Mouse (Mus musculus) hindbrain, postnatal 0 days (tissue): ENCODE data around the gene Ntng2. TPM values are rescaled to one million over a fixed set of nuclear protein-coding genes. Genes with fewer than 3 reads are reported as not detected.
A peak's percentile ranks its signal among the peaks of the same experiment; 100 is the strongest.

Experiments used
- ATAC-seq: fragments of 200-750 bp; cut with Nextera tagmentation; 2 replicates; pipeline ENCODE4 v1.8.0; 2017; ENCODE audit warnings: mild to moderate bottlenecking, moderate TSS enrichment, moderate library complexity
- DNase-seq: peaks from one replicate; pipeline ENCODE4 v3.0.0-alpha.2; 2015; ENCODE audit warnings: low spot score
- H3K27ac ChIP-seq: fragments of 300-500 bp; sonication (generic); 2 replicates; pipeline ENCODE4 v1.5.1; 2014; ENCODE audit warnings: mild to moderate bottlenecking
- H3K27me3 ChIP-seq: fragments of 300-500 bp; sonication (generic); 2 replicates; pipeline ENCODE4 v1.6.1; 2014; ENCODE audit warnings: low read length, mixed read lengths; ENCODE audit not compliant: insufficient read depth
- H3K36me3 ChIP-seq: fragments of 300-500 bp; sonication (generic); 2 replicates; pipeline ENCODE4 v1.6.1; 2014; ENCODE audit warnings: low read length, mixed read lengths; ENCODE audit not compliant: insufficient read depth
- H3K4me1 ChIP-seq: fragments of 300-500 bp; sonication (generic); 2 replicates; pipeline ENCODE4 v1.6.1; 2014; ENCODE audit warnings: antibody characterized with exemption, low read length, mixed read lengths; ENCODE audit not compliant: insufficient read depth
- H3K4me2 ChIP-seq: fragments of 300-500 bp; sonication (generic); 2 replicates; pipeline ENCODE4 v1.6.1; 2014; ENCODE audit warnings: low read depth, mild to moderate bottlenecking, low read length, moderate library complexity, mixed read lengths
- H3K4me3 ChIP-seq: fragments of 300-500 bp; sonication (generic); 2 replicates; pipeline ENCODE4 v1.5.1; 2014; ENCODE audit warnings: low read length
- H3K9ac ChIP-seq: fragments of 300-500 bp; sonication (generic); replicated peaks from 2 replicates; pipeline ENCODE4 v1.6.1; 2014; ENCODE audit warnings: mild to moderate bottlenecking, low read length, moderate library complexity, mixed read lengths
- H3K9me3 ChIP-seq: fragments of 300-500 bp; sonication (generic); 2 replicates; pipeline ENCODE4 v1.6.1; 2016; ENCODE audit warnings: low read length, mixed read lengths
- CTCF ChIP-seq: IDR thresholded peaks from 2 replicates; pipeline ENCODE4 v1.5.1; 2016; ENCODE audit warnings: antibody characterized with exemption, control low read depth, low read depth
- WGBS: fragments of 180-500 bp; shearing (Covaris S2); extraction: QIAGEN DNeasy Blood & Tissue Kit; methylation state at CpG from one replicate; pipeline ENCODE4 v1.1.7; 2014; 5-methylcytosine and 5-hydroxymethylcytosine counted together
- polyA plus RNA-seq: library from polyadenylated mRNA; unstranded; fragments of >200 nt; fragmentation: Nextera tagmentation; extraction: Ambion mirVana; gene quantifications from 2 replicates; pipeline ENCODE4 v1.2.1, GENCODE M21; 2015
- total RNA-seq: library from RNA; depleted of rRNA; stranded (reverse); fragments of >200 nt; gene quantifications from 2 replicates; pipeline ENCODE4 v1.2.3, GENCODE M21; 2014

Ntng2 gene
- total and polyA plus RNA-seq, 2 experiments from 2014 or later: 4.6 to 34.5 TPM

- no peaks in the 10 kb centered on the region for H3K27me3 ChIP-seq
- ATAC-seq (0 out of 2 replicates have a peak, but pooled peaks have one; percentile 22), DNase-seq (peak; percentile 73)
- H3K4me2 ChIP-seq: no peak overlapping the region
- no peak overlapping the region for H3K4me3 ChIP-seq
- WGBS: 16% methylated on average over 4 of the region's 4 CpGs
- 0 out of 2 replicates have a peak overlapping the region, but pooled peaks have one; percentile 13 for H3K9ac ChIP-seq
- peak; percentile 43 for TF ChIP-seq CTCF
- no peaks in the 10 kb centered on the region for H3K36me3 ChIP-seq
- H3K4me1 ChIP-seq: peaks cover 18% of the 10 kb centered on the region
- H3K9me3 ChIP-seq: no peaks in the 10 kb centered on the region
- peak overlapping the region; percentile 28; the same call in 1 of the 2 replicates for H3K27ac ChIP-seq
Observed at GRCm38 (mm10) chr2:29266810-29267209, 14.0 kb upstream of the Ntng2 start.

- H3K4me2 ChIP-seq: no peak overlapping the region
- H3K27ac ChIP-seq: no peak overlapping the region
- TF ChIP-seq CTCF: peak; percentile 75
- DNase-seq: peak; percentile 76
- H3K36me3 ChIP-seq: no peaks in the 10 kb centered on the region
- WGBS: 21% methylated on average over 6 of the region's 6 CpGs
- H3K4me3 ChIP-seq: no peak overlapping the region
- H3K9ac ChIP-seq: no peak overlapping the region
- H3K4me1 ChIP-seq: peaks cover 10% of the 10 kb centered on the region; the same call in 1 of the 2 replicates
- no peaks in the 10 kb centered on the region for H3K9me3 ChIP-seq
- no peaks in the 10 kb centered on the region for H3K27me3 ChIP-seq
- ATAC-seq: peak; percentile 72
Observed at GRCm38 (mm10) chr2:29262436-29262915, 9.7 kb upstream of the Ntng2 start.

GRCm38 (mm10) chr2:29261126-29261525, 8.3 kb upstream of the Ntng2 start:
- Histone ChIP-seq H3K27me3 (no peaks in the 10 kb centered on the region), H3K9me3 (no peaks in the 10 kb centered on the region), H3K4me1 (no peaks in the 10 kb centered on the region; the same call in 1 of the 2 replicates), H3K4me2 (no peak overlapping the region), H3K9ac (no peak overlapping the region), H3K27ac (no peak overlapping the region), H3K4me3 (no peak overlapping the region), H3K36me3 (no peaks in the 10 kb centered on the region)
- no peak for DNase-seq
- 76% methylated on average over 6 of the region's 6 CpGs for WGBS
- ATAC-seq: no peak
- TF ChIP-seq CTCF: no peak

GRCm38 (mm10) chr2:29253205-29253865, 530 bp upstream of the Ntng2 start:
- ATAC-seq (peak; percentile 71), DNase-seq (peak; percentile 60)
- H3K27ac ChIP-seq: peak overlapping the region; percentile 45
- peak overlapping the region; percentile 66 for H3K4me3 ChIP-seq
- peaks cover 22% of the 10 kb centered on the region for H3K4me1 ChIP-seq
- H3K27me3 ChIP-seq: peaks cover 5% of the 10 kb centered on the region; the same call in 1 of the 2 replicates
- H3K9ac ChIP-seq: peak overlapping the region; percentile 60
- WGBS: 3% methylated on average over 19 of the region's 22 CpGs
- H3K36me3 ChIP-seq: no peaks in the 10 kb centered on the region
- TF ChIP-seq CTCF: peak; percentile 49
- H3K9me3 ChIP-seq: no peaks in the 10 kb centered on the region
- peak overlapping the region; percentile 100 for H3K4me2 ChIP-seq

- Histone ChIP-seq H3K36me3 (no peaks in the 10 kb centered on the region), H3K4me1 (peaks cover 22% of the 10 kb centered on the region), H3K4me3 (peak overlapping the region; percentile 66), H3K4me2 (peak overlapping the region; percentile 100), H3K9me3 (no peaks in the 10 kb centered on the region), H3K9ac (peak overlapping the region; percentile 60), H3K27ac (peak overlapping the region; percentile 45; the same call in 1 of the 2 replicates), H3K27me3 (peaks cover 5% of the 10 kb centered on the region; the same call in 1 of the 2 replicates)
- WGBS: 1% methylated on average over 46 of the region's 49 CpGs
- ATAC-seq (peak; percentile 53), DNase-seq (peak; percentile 49)
- TF ChIP-seq CTCF: no peak
Observed at GRCm38 (mm10) chr2:29252059-29252598, 676 bp downstream of the Ntng2 start.

GRCm38 (mm10) chr2:29251095-29252058, 1.4 kb downstream of the Ntng2 start:
- H3K4me3 ChIP-seq: peak overlapping the region; percentile 66
- H3K4me1 ChIP-seq: peaks cover 25% of the 10 kb centered on the region
- peak overlapping the region; percentile 45; the same call in 1 of the 2 replicates for H3K27ac ChIP-seq
- H3K4me2 ChIP-seq: peak overlapping the region; percentile 100
- no peaks in the 10 kb centered on the region for H3K9me3 ChIP-seq
- no peak for TF ChIP-seq CTCF
- no peak for ATAC-seq
- H3K27me3 ChIP-seq: peaks cover 5% of the 10 kb centered on the region; the same call in 1 of the 2 replicates
- under 1% methylated on average over 61 of the region's 61 CpGs for WGBS
- H3K9ac ChIP-seq: peak overlapping the region; percentile 60
- no peaks in the 10 kb centered on the region for H3K36me3 ChIP-seq
- no peak for DNase-seq
